8 mouse cellular contexts compared by ENCODE assay signal in the genomic region with DNA sequence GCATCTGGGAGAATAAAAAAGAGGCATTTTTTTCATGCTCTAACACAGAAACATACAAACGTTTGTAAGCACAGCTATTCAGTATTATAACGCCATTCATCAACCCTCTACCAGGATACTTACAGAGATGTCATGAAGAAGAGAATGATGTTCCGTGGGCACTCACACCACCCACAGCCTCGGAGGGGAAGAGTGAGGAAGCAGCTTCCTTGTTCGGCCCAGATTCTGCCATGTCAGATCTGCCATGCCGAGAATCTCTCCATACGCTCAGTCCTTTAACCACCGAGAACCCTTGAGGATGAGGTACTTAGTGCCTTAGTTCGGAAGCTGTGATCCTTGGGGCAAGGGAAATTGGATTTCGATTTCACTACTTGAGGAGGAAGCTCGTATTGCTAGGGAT. TPM values are rescaled to one million over a fixed set of nuclear protein-coding genes. Genes with fewer than 3 reads are reported as not detected.
DNase-seq lines count a peak whose midpoint lies in the region; ATAC-seq lines count a peak whose summit lies in the region.

A gene (minus strand): TSS at position 367 of the 400 bp plus-strand sequence.

- H3K9me3 ChIP-seq in intestine, embryonic 14.5 days (ENCODE audit: control insufficient read depth, low read length) = no peaks in the 10 kb centered on the region
- H3K9me3 ChIP-seq in intestine, embryonic 16.5 days (ENCODE audit: control insufficient read depth, low read length) = no peaks in the 10 kb centered on the region
- no peaks in the 10 kb centered on the region for H3K9me3 ChIP-seq in forebrain, embryonic 15.5 days
- H3K9me3 ChIP-seq in hindbrain, embryonic 15.5 days = no peaks in the 10 kb centered on the region
- no peaks in the 10 kb centered on the region for H3K9me3 ChIP-seq in midbrain, embryonic 16.5 days (replicated peaks; ENCODE audit: control insufficient read depth, low read length, poor library complexity, severe bottlenecking)

- no peak for DNase-seq in intestine, embryonic 14.5 days (ENCODE audit: low spot score)
- no peak for DNase-seq in spleen, adult 12 weeks (ENCODE audit: low spot score)
- DNase-seq in frontal cortex, postnatal 10 days (ENCODE audit: low spot score in 2 of 2) = no peak

- no peaks in the 10 kb centered on the region for H3K36me3 ChIP-seq in intestine, embryonic 14.5 days (ENCODE audit: control insufficient read depth, insufficient read depth, low read length)
- no peaks in the 10 kb centered on the region for H3K36me3 ChIP-seq in intestine, embryonic 16.5 days (ENCODE audit: control insufficient read depth, insufficient read depth, low read length)
- no peaks in the 10 kb centered on the region for H3K36me3 ChIP-seq in forebrain, embryonic 15.5 days
- H3K36me3 ChIP-seq in hindbrain, embryonic 15.5 days = no peaks in the 10 kb centered on the region
- no peaks in the 10 kb centered on the region for H3K36me3 ChIP-seq in midbrain, embryonic 16.5 days (ENCODE audit: control insufficient read depth, insufficient read depth, low read length)

- 71% methylated on average over 11 of the region's 11 CpGs for WGBS in intestine, embryonic 14.5 days
- WGBS in intestine, embryonic 16.5 days = 75% methylated on average over 11 of the region's 11 CpGs
- WGBS in forebrain, embryonic 15.5 days = 56% methylated on average over 11 of the region's 11 CpGs
- WGBS in hindbrain, embryonic 15.5 days = 60% methylated on average over 11 of the region's 11 CpGs
- WGBS in midbrain, embryonic 16.5 days = 55% methylated on average over 11 of the region's 11 CpGs

- H3K27ac ChIP-seq in intestine, embryonic 14.5 days (ENCODE audit: low read depth) = no peak within 1 kb of the TSS
- H3K27ac ChIP-seq in intestine, embryonic 16.5 days (ENCODE audit: low read length) = no peak within 1 kb of the TSS
- peak within 1 kb of the TSS; percentile 91 for H3K27ac ChIP-seq in forebrain, embryonic 15.5 days (replicated peaks)
- no peak within 1 kb of the TSS for H3K27ac ChIP-seq in hindbrain, embryonic 15.5 days (replicated peaks)
- H3K27ac ChIP-seq in midbrain, embryonic 16.5 days (ENCODE audit: low read length) = no peak within 1 kb of the TSS

- no peaks in the 10 kb centered on the region for H3K27me3 ChIP-seq in intestine, embryonic 14.5 days (replicated peaks; ENCODE audit: control insufficient read depth, insufficient read depth, low read length)
- no peaks in the 10 kb centered on the region for H3K27me3 ChIP-seq in intestine, embryonic 16.5 days (replicated peaks; ENCODE audit: control insufficient read depth, insufficient read depth, low read length)
- H3K27me3 ChIP-seq in forebrain, embryonic 15.5 days = no peaks in the 10 kb centered on the region
- no peaks in the 10 kb centered on the region for H3K27me3 ChIP-seq in hindbrain, embryonic 15.5 days
- H3K27me3 ChIP-seq in midbrain, embryonic 16.5 days (ENCODE audit: control insufficient read depth, insufficient read depth, low read depth, low read length) = no peaks in the 10 kb centered on the region

- H3K9ac ChIP-seq in intestine, embryonic 14.5 days (ENCODE audit: low read length) = no peak within 1 kb of the TSS
- H3K9ac ChIP-seq in intestine, embryonic 16.5 days (ENCODE audit: low read depth, low read length) = no peak within 1 kb of the TSS
- peak within 1 kb of the TSS; percentile 88; the same call in 1 of the 2 replicates for H3K9ac ChIP-seq in forebrain, embryonic 15.5 days (replicated peaks)
- H3K9ac ChIP-seq in hindbrain, embryonic 15.5 days = no peak within 1 kb of the TSS
- no peak within 1 kb of the TSS for H3K9ac ChIP-seq in midbrain, embryonic 16.5 days (ENCODE audit: low read depth, low read length)

- peaks cover 16% of the 10 kb centered on the region for H3K4me1 ChIP-seq in intestine, embryonic 14.5 days (replicated peaks; ENCODE audit: control insufficient read depth, insufficient read depth, low read length)
- peaks cover 9% of the 10 kb centered on the region for H3K4me1 ChIP-seq in intestine, embryonic 16.5 days (ENCODE audit: control insufficient read depth, insufficient read depth, low read length)
- peaks cover 29% of the 10 kb centered on the region for H3K4me1 ChIP-seq in forebrain, embryonic 15.5 days
- H3K4me1 ChIP-seq in hindbrain, embryonic 15.5 days (replicated peaks) = peaks cover 28% of the 10 kb centered on the region
- H3K4me1 ChIP-seq in midbrain, embryonic 16.5 days (ENCODE audit: control insufficient read depth, insufficient read depth, low read length) = peaks cover 17% of the 10 kb centered on the region

- ATAC-seq in intestine, embryonic 14.5 days (replicated peaks; ENCODE audit: low FRiP score, low TSS enrichment, low read depth) = no peak
- ATAC-seq in intestine, embryonic 16.5 days = no peak
- ATAC-seq in activated CD4-positive, CD25-positive, alpha-beta regulatory T cell, adult 4 months = no peak
- ATAC-seq in forebrain, embryonic 15.5 days (replicated peaks) = no peak
- no peak for ATAC-seq in hindbrain, embryonic 15.5 days (ENCODE audit: low FRiP score, low read depth)
- no peak for ATAC-seq in midbrain, embryonic 16.5 days

- H3K4me2 ChIP-seq in intestine, embryonic 14.5 days (ENCODE audit: low read length) = no peak within 1 kb of the TSS
- H3K4me2 ChIP-seq in intestine, embryonic 16.5 days (ENCODE audit: low read depth, low read length) = no peak within 1 kb of the TSS
- peak within 1 kb of the TSS; percentile 78; the same call in 1 of the 2 replicates for H3K4me2 ChIP-seq in forebrain, embryonic 15.5 days (replicated peaks)
- H3K4me2 ChIP-seq in hindbrain, embryonic 15.5 days = no peak within 1 kb of the TSS; the same call in 1 of the 2 replicates
- peak within 1 kb of the TSS; percentile 86; the same call in 1 of the 2 replicates for H3K4me2 ChIP-seq in midbrain, embryonic 16.5 days (ENCODE audit: low read length)

- H3K4me3 ChIP-seq in intestine, embryonic 14.5 days (ENCODE audit: low read depth, low read length) = no peak within 1 kb of the TSS
- no peak within 1 kb of the TSS for H3K4me3 ChIP-seq in intestine, embryonic 16.5 days (ENCODE audit: low read length)
- peak within 1 kb of the TSS; percentile 82 for H3K4me3 ChIP-seq in forebrain, embryonic 15.5 days
- no peak within 1 kb of the TSS for H3K4me3 ChIP-seq in hindbrain, embryonic 15.5 days
- no peak within 1 kb of the TSS for H3K4me3 ChIP-seq in midbrain, embryonic 16.5 days (ENCODE audit: low read depth, low read length)

RNA-seq across cellular contexts. Expression of the gene that starts here (rescaled TPM):
- 18.5 and 21.2 TPM in 2 replicates for polyA plus RNA-seq in intestine, embryonic 14.5 days (2014; fragmentation: Nextera tagmentation; extraction: Ambion mirVana)
- polyA plus RNA-seq in intestine, embryonic 16.5 days (2015; fragmentation: Nextera tagmentation; extraction: Ambion mirVana) = 5.7 and 5.8 TPM in 2 replicates
- polyA plus RNA-seq in activated CD4-positive, CD25-positive, alpha-beta regulatory T cell, adult 4 months (2017; shearing (Covaris generic)) = 10 to 100 TPM; 19.2 to 24.3 TPM
- 33.5 and 34.9 TPM in 2 replicates for polyA plus RNA-seq in forebrain, embryonic 15.5 days (2015; fragmentation: Nextera tagmentation; extraction: Ambion mirVana)
- polyA plus RNA-seq in hindbrain, embryonic 15.5 days (2015; fragmentation: Nextera tagmentation; extraction: Ambion mirVana) = 11.3 and 12.6 TPM in 2 replicates
- 14.1 and 16.3 TPM in 2 replicates for polyA plus RNA-seq in midbrain, embryonic 16.5 days (2015; fragmentation: Nextera tagmentation; extraction: Ambion mirVana)

Comparison
In these comparisons a context has a peak if more than half of its experiments do, and no peak if none do; other contexts are left out.
1. H3K4me2 ChIP-seq: peak in forebrain, embryonic 15.5 days (single experiment) and midbrain, embryonic 16.5 days (single experiment); none in intestine, embryonic 14.5 days (single experiment), intestine, embryonic 16.5 days (single experiment) and hindbrain, embryonic 15.5 days (single experiment).